Mouse (Mus musculus) limb, embryonic 13.5 days (tissue): Measurements from ENCODE around the gene Mat1a. TPM values are rescaled to one million over a fixed set of nuclear protein-coding genes. Genes with fewer than 3 reads are reported as not detected.

Source experiments
- ATAC-seq: fragments of 200-750 bp; cut with Nextera tagmentation; 2 replicates; pipeline ENCODE4 v1.8.0; 2017; ENCODE audit warnings: low read depth, moderate number of reproducible peaks, moderate TSS enrichment; ENCODE audit not compliant: low FRiP score
- H3K27ac ChIP-seq: fragments of 300-500 bp; sonication (generic); 2 replicates; pipeline ENCODE4 v1.5.1; 2015; ENCODE audit warnings: inconsistent platforms, mild to moderate bottlenecking, moderate library complexity
- H3K27me3 ChIP-seq: fragments of 300-500 bp; sonication (generic); 2 replicates; pipeline ENCODE4 v1.6.1; 2015; ENCODE audit warnings: mild to moderate bottlenecking, inconsistent platforms
- H3K36me3 ChIP-seq: fragments of 300-500 bp; sonication (generic); 2 replicates; pipeline ENCODE4 v1.6.1; 2015; ENCODE audit warnings: inconsistent platforms, mild to moderate bottlenecking, moderate library complexity
- H3K4me1 ChIP-seq: fragments of 300-500 bp; sonication (generic); 2 replicates; pipeline ENCODE4 v1.6.1; 2015; ENCODE audit warnings: inconsistent platforms
- H3K4me2 ChIP-seq: fragments of 300-500 bp; sonication (generic); replicated peaks from 2 replicates; pipeline ENCODE4 v1.6.1; 2015; ENCODE audit warnings: inconsistent platforms, mild to moderate bottlenecking, moderate library complexity
- H3K4me3 ChIP-seq: fragments of 300-500 bp; sonication (generic); 2 replicates; pipeline ENCODE4 v1.5.1; 2015; ENCODE audit warnings: moderate library complexity, mild to moderate bottlenecking, inconsistent platforms
- H3K9ac ChIP-seq: fragments of 300-500 bp; sonication (generic); 2 replicates; pipeline ENCODE4 v1.6.1; 2015; ENCODE audit warnings: mild to moderate bottlenecking, inconsistent platforms
- H3K9me3 ChIP-seq: fragments of 300-500 bp; sonication (generic); 2 replicates; pipeline ENCODE4 v1.6.1; 2016; ENCODE audit warnings: inconsistent platforms
- WGBS: fragments of 180-500 bp; shearing (Covaris S2); methylation state at CpG from one replicate; pipeline ENCODE4 v1.1.7; 2015; 5-methylcytosine and 5-hydroxymethylcytosine counted together
- polyA plus RNA-seq: library from polyadenylated mRNA; unstranded; fragments of >200 nt; fragmentation: Nextera tagmentation; extraction: Ambion mirVana; gene quantifications from 2 replicates; pipeline ENCODE4 v1.2.1, GENCODE M21; 2015

Mat1a gene
- polyA plus RNA-seq, 1 experiment from 2014 or later = not detected

- 79% methylated on average over 3 of the region's 3 CpGs for WGBS
- no peak for ATAC-seq
- Histone ChIP-seq H3K9me3 (no peaks in the 10 kb centered on the region), H3K27me3 (no peaks in the 10 kb centered on the region), H3K4me2 (no peak overlapping the region), H3K27ac (no peak overlapping the region), H3K4me3 (no peak overlapping the region), H3K4me1 (no peaks in the 10 kb centered on the region), H3K36me3 (no peaks in the 10 kb centered on the region), H3K9ac (no peak overlapping the region)
Observed at GRCm38 (mm10) chr14:41146922-41147321, 42.1 kb downstream of the Mat1a start.

GRCm38 (mm10) chr14:41147356-41147755 lies 42.5 kb downstream of the Mat1a start:
- Histone ChIP-seq H3K36me3 (no peaks in the 10 kb centered on the region), H3K9me3 (no peaks in the 10 kb centered on the region), H3K9ac (no peak overlapping the region), H3K27me3 (no peaks in the 10 kb centered on the region), H3K27ac (no peak overlapping the region), H3K4me1 (no peaks in the 10 kb centered on the region), H3K4me3 (no peak overlapping the region), H3K4me2 (no peak overlapping the region)
- no peak for ATAC-seq
- WGBS = 86% methylated on average over 2 of the region's 2 CpGs

- Histone ChIP-seq H3K4me2 (no peak within 1 kb of the TSS), H3K9me3 (no peaks in the 10 kb centered on the region), H3K4me3 (no peak within 1 kb of the TSS), H3K4me1 (no peaks in the 10 kb centered on the region), H3K9ac (no peak within 1 kb of the TSS), H3K27me3 (no peaks in the 10 kb centered on the region), H3K36me3 (no peaks in the 10 kb centered on the region), H3K27ac (no peak within 1 kb of the TSS)
- WGBS = 82% methylated on average over 7 of the region's 7 CpGs
- ATAC-seq = no peak
Observed at GRCm38 (mm10) chr14:41151220-41151898, 46.5 kb downstream of the Mat1a start, which contains the start of gene Mbl1. Gene Mbl1 (plus strand): TSS chr14:41151458.

GRCm38 (mm10) chr14:41160076-41160475 lies 55.2 kb downstream of the Mat1a start:
- no peak overlapping the region for H3K4me3 ChIP-seq
- 90% methylated on average over 4 of the region's 4 CpGs for WGBS
- H3K9ac ChIP-seq = no peak overlapping the region
- H3K9me3 ChIP-seq = no peaks in the 10 kb centered on the region
- no peaks in the 10 kb centered on the region for H3K4me1 ChIP-seq
- no peak overlapping the region for H3K27ac ChIP-seq
- H3K4me2 ChIP-seq = no peak overlapping the region
- no peaks in the 10 kb centered on the region for H3K36me3 ChIP-seq
- no peaks in the 10 kb centered on the region for H3K27me3 ChIP-seq
- no peak for ATAC-seq

- H3K4me2 ChIP-seq = no peak overlapping the region
- no peaks in the 10 kb centered on the region for H3K27me3 ChIP-seq
- no peak overlapping the region for H3K4me3 ChIP-seq
- no peak overlapping the region for H3K9ac ChIP-seq
- WGBS = 42% methylated on average over 1 of the region's 1 CpGs
- H3K9me3 ChIP-seq = no peaks in the 10 kb centered on the region
- no peaks in the 10 kb centered on the region for H3K36me3 ChIP-seq
- H3K27ac ChIP-seq = no peak overlapping the region
- ATAC-seq = no peak
- no peaks in the 10 kb centered on the region for H3K4me1 ChIP-seq
Observed at GRCm38 (mm10) chr14:41160743-41161142, 55.9 kb downstream of the Mat1a start.

- Histone ChIP-seq H3K36me3 (no peaks in the 10 kb centered on the region), H3K4me1 (no peaks in the 10 kb centered on the region), H3K4me3 (no peak overlapping the region), H3K4me2 (no peak overlapping the region), H3K27me3 (no peaks in the 10 kb centered on the region), H3K9ac (no peak overlapping the region), H3K9me3 (no peaks in the 10 kb centered on the region), H3K27ac (no peak overlapping the region)
- ATAC-seq = no peak
- WGBS = 13% methylated on average over 2 of the region's 2 CpGs
Observed at GRCm38 (mm10) chr14:41162663-41163062, 57.8 kb downstream of the Mat1a start.

GRCm38 (mm10) chr14:41167278-41167677 lies 62.4 kb downstream of the Mat1a start:
- 58% methylated on average over 5 of the region's 5 CpGs for WGBS
- ATAC-seq = no peak
- H3K27me3 ChIP-seq = no peaks in the 10 kb centered on the region

GRCm38 (mm10) chr14:41168567-41168966 lies 63.7 kb downstream of the Mat1a start:
- ATAC-seq = no peak
- H3K4me3 ChIP-seq = no peak overlapping the region
- no peak overlapping the region for H3K9ac ChIP-seq
- no peaks in the 10 kb centered on the region for H3K9me3 ChIP-seq
- H3K36me3 ChIP-seq = no peaks in the 10 kb centered on the region
- 81% methylated on average over 1 of the region's 1 CpGs for WGBS
- no peaks in the 10 kb centered on the region for H3K4me1 ChIP-seq
- H3K27me3 ChIP-seq = no peaks in the 10 kb centered on the region
- no peak overlapping the region for H3K27ac ChIP-seq
- no peak overlapping the region for H3K4me2 ChIP-seq

More at GRCm38 (mm10) chr14:41167278-41167677, 62.4 kb downstream of the Mat1a start:
- no peak overlapping the region for H3K9ac ChIP-seq
- H3K36me3 ChIP-seq = no peaks in the 10 kb centered on the region
- H3K4me2 ChIP-seq = no peak overlapping the region
- no peaks in the 10 kb centered on the region for H3K9me3 ChIP-seq
- H3K27ac ChIP-seq = no peak overlapping the region
- H3K4me1 ChIP-seq = no peaks in the 10 kb centered on the region
- no peak overlapping the region for H3K4me3 ChIP-seq

GRCm38 (mm10) chr14:41170514-41170913 lies 65.7 kb downstream of the Mat1a start:
- no peak overlapping the region for H3K4me2 ChIP-seq

More at GRCm38 (mm10) chr14:41170514-41170913, 65.7 kb downstream of the Mat1a start:
- Histone ChIP-seq H3K27ac (no peak overlapping the region), H3K27me3 (no peaks in the 10 kb centered on the region), H3K9me3 (no peaks in the 10 kb centered on the region), H3K4me1 (no peaks in the 10 kb centered on the region), H3K4me3 (no peak overlapping the region), H3K9ac (no peak overlapping the region), H3K36me3 (no peaks in the 10 kb centered on the region)
- ATAC-seq = no peak
- WGBS = 81% methylated on average over 2 of the region's 2 CpGs

Other genes starting within 250 kb of the Mat1a start
- 0.34 and 0.67 TPM in 2 replicates for gene Sh2d4b, start 211.8 kb upstream of the Mat1a start, polyA plus RNA-seq
- 68.4 and 68.7 TPM in 2 replicates for gene Tspan14, start 138.2 kb upstream of the Mat1a start, polyA plus RNA-seq
- 39.3 and 41.6 TPM in 2 replicates for gene Fam213a, start 91.2 kb upstream of the Mat1a start, polyA plus RNA-seq
- gene Dydc2, start 35.8 kb upstream of the Mat1a start, polyA plus RNA-seq = not detected in 2 replicates
- gene Dydc1, start 32.1 kb upstream of the Mat1a start, polyA plus RNA-seq = not detected in 2 replicates
- not detected in 2 replicates for gene Sftpa1, start 26.7 kb downstream of the Mat1a start, polyA plus RNA-seq
- gene Mbl1, start 46.4 kb downstream of the Mat1a start, polyA plus RNA-seq = not detected in 2 replicates
- not detected in 2 replicates for gene Sftpd, start 80.1 kb downstream of the Mat1a start, polyA plus RNA-seq
- 0.10 and 0.27 TPM in 2 replicates for gene Gm2832, start 173.8 kb downstream of the Mat1a start, polyA plus RNA-seq
- gene Gm5798, start 243.6 kb downstream of the Mat1a start, polyA plus RNA-seq = not detected in 2 replicates